Mouse (Mus musculus) forebrain, embryonic 14.5 days (tissue): ENCODE results near the gene Slc39a11. TPM values are rescaled to one million over a fixed set of nuclear protein-coding genes. Genes with fewer than 3 reads are reported as not detected.

ENCODE experiments used
- ATAC-seq: fragments of 200-750 bp; cut with Nextera tagmentation; 2 replicates; pipeline ENCODE4 v1.8.0; 2017; ENCODE audit warnings: mild to moderate bottlenecking, moderate library complexity
- DNase-seq: peaks from one replicate; pipeline ENCODE4 v3.0.0-alpha.2; 2015; ENCODE audit warnings: low spot score
- H3K27ac ChIP-seq: fragments of 300-500 bp; sonication (generic); 2 replicates; pipeline ENCODE4 v1.5.1; 2014; ENCODE audit warnings: low read depth, mild to moderate bottlenecking, control low read depth, low read length, moderate library complexity
- H3K27me3 ChIP-seq: fragments of 300-500 bp; sonication (generic); replicated peaks from 2 replicates; pipeline ENCODE4 v1.6.1; 2014; ENCODE audit warnings: low read length, control low read depth, mixed read lengths; ENCODE audit not compliant: control insufficient read depth, insufficient read depth
- H3K36me3 ChIP-seq: fragments of 300-500 bp; sonication (generic); 2 replicates; pipeline ENCODE4 v1.6.1; 2014; ENCODE audit warnings: low read length, control low read depth; ENCODE audit not compliant: control insufficient read depth, insufficient read depth
- H3K4me1 ChIP-seq: fragments of 300-500 bp; sonication (generic); 2 replicates; pipeline ENCODE4 v1.6.1; 2014; ENCODE audit warnings: antibody characterized with exemption, low read length, control low read depth; ENCODE audit not compliant: control insufficient read depth, insufficient read depth
- H3K4me2 ChIP-seq: fragments of 300-500 bp; sonication (generic); 2 replicates; pipeline ENCODE4 v1.6.1; 2014; ENCODE audit warnings: mild to moderate bottlenecking, control low read depth, low read length
- H3K4me3 ChIP-seq: fragments of 300-500 bp; sonication (generic); 2 replicates; pipeline ENCODE4 v1.5.1; 2014; ENCODE audit warnings: low read depth, low read length, control low read depth
- H3K9ac ChIP-seq: fragments of 300-500 bp; sonication (generic); 2 replicates; pipeline ENCODE4 v1.6.1; 2014; ENCODE audit warnings: mild to moderate bottlenecking, low read length, control low read depth, moderate library complexity
- H3K9me3 ChIP-seq: fragments of 300-500 bp; sonication (generic); replicated peaks from 2 replicates; pipeline ENCODE4 v1.6.1; 2016; ENCODE audit warnings: low read length, control low read depth, mixed read lengths; ENCODE audit not compliant: control insufficient read depth
- WGBS: fragments of 180-500 bp; shearing (Covaris S2); extraction: QIAGEN DNeasy Blood & Tissue Kit; methylation state at CpG from one replicate; pipeline ENCODE4 v1.1.7; 2014; 5-methylcytosine and 5-hydroxymethylcytosine counted together
- polyA plus RNA-seq: library from polyadenylated mRNA; unstranded; fragments of >200 nt; fragmentation: Nextera tagmentation; extraction: Ambion mirVana; gene quantifications from 2 replicates; pipeline ENCODE4 v1.2.1, GENCODE M21; 2014

Gene Slc39a11
- polyA plus RNA-seq, 1 experiment from 2014 or later, result 29.5 TPM

- Histone ChIP-seq H3K4me2 (no peak overlapping the region), H3K4me1 (peaks cover 11% of the 10 kb centered on the region), H3K4me3 (no peak overlapping the region), H3K36me3 (no peaks in the 10 kb centered on the region), H3K27me3 (no peaks in the 10 kb centered on the region), H3K9me3 (no peaks in the 10 kb centered on the region), H3K27ac (no peak overlapping the region), H3K9ac (no peak overlapping the region)
- WGBS, result 76% methylated on average over 13 of the region's 13 CpGs
- ATAC-seq (no peak), DNase-seq (no peak)
Observed at GRCm38 (mm10) chr11:113292906-113293614, 356.8 kb downstream of the Slc39a11 start.

GRCm38 (mm10) chr11:113291781-113292714 lies 357.8 kb downstream of the Slc39a11 start:
- WGBS, result 51% methylated on average over 17 of the region's 17 CpGs
- Histone ChIP-seq H3K4me2 (no peak overlapping the region), H3K36me3 (no peaks in the 10 kb centered on the region), H3K9ac (no peak overlapping the region), H3K4me3 (no peak overlapping the region), H3K27me3 (no peaks in the 10 kb centered on the region), H3K4me1 (peaks cover 11% of the 10 kb centered on the region), H3K9me3 (no peaks in the 10 kb centered on the region), H3K27ac (no peak overlapping the region)
- DNase-seq (no peak), ATAC-seq (no peak)

GRCm38 (mm10) chr11:113290911-113291310 lies 359.0 kb downstream of the Slc39a11 start:
- no peak for DNase-seq
- Histone ChIP-seq H3K4me2 (no peak overlapping the region), H3K27me3 (no peaks in the 10 kb centered on the region), H3K4me1 (peaks cover 11% of the 10 kb centered on the region), H3K36me3 (no peaks in the 10 kb centered on the region), H3K27ac (no peak overlapping the region), H3K9ac (no peak overlapping the region), H3K4me3 (no peak overlapping the region), H3K9me3 (no peaks in the 10 kb centered on the region)
- WGBS, result 83% methylated on average over 14 of the region's 14 CpGs
- ATAC-seq, result no peak

- no peak for DNase-seq
- H3K9ac ChIP-seq, result no peak overlapping the region
Observed at GRCm38 (mm10) chr11:113284951-113285741, 364.7 kb downstream of the Slc39a11 start.

GRCm38 (mm10) chr11:113283376-113283811 lies 366.5 kb downstream of the Slc39a11 start:
- Histone ChIP-seq H3K9me3 (no peaks in the 10 kb centered on the region), H3K9ac (no peak overlapping the region), H3K4me1 (peaks cover 6% of the 10 kb centered on the region), H3K36me3 (no peaks in the 10 kb centered on the region), H3K27me3 (no peaks in the 10 kb centered on the region), H3K4me2 (no peak overlapping the region), H3K27ac (no peak overlapping the region), H3K4me3 (no peak overlapping the region)
- DNase-seq (peak; percentile 46), ATAC-seq (no peak)
- 25% methylated on average over 11 of the region's 11 CpGs for WGBS

More at GRCm38 (mm10) chr11:113284951-113285741, 364.7 kb downstream of the Slc39a11 start:
- Histone ChIP-seq H3K27me3 (no peaks in the 10 kb centered on the region), H3K4me1 (peaks cover 6% of the 10 kb centered on the region), H3K36me3 (no peaks in the 10 kb centered on the region), H3K27ac (no peak overlapping the region), H3K9me3 (no peaks in the 10 kb centered on the region), H3K4me2 (peak overlapping the region; percentile 16; the same call in 1 of the 2 replicates), H3K4me3 (no peak overlapping the region)
- 0 out of 2 replicates have a peak, but pooled peaks have one; percentile 29 for ATAC-seq
- WGBS, result 50% methylated on average over 27 of the region's 27 CpGs

- no peak overlapping the region for H3K9ac ChIP-seq
- DNase-seq, result no peak
- H3K9me3 ChIP-seq, result no peaks in the 10 kb centered on the region
- H3K36me3 ChIP-seq, result no peaks in the 10 kb centered on the region
- H3K27ac ChIP-seq, result no peak overlapping the region
- H3K27me3 ChIP-seq, result no peaks in the 10 kb centered on the region
- no peak for ATAC-seq
- no peak overlapping the region for H3K4me2 ChIP-seq
- WGBS, result 76% methylated on average over 6 of the region's 6 CpGs
- no peak overlapping the region for H3K4me3 ChIP-seq
- peaks cover 11% of the 10 kb centered on the region for H3K4me1 ChIP-seq
Observed at GRCm38 (mm10) chr11:113278238-113278637, 371.6 kb downstream of the Slc39a11 start.

GRCm38 (mm10) chr11:113277034-113277612 lies 372.8 kb downstream of the Slc39a11 start:
- H3K36me3 ChIP-seq, result no peaks in the 10 kb centered on the region
- ATAC-seq (no peak), DNase-seq (peak; percentile 59)
- no peaks in the 10 kb centered on the region for H3K9me3 ChIP-seq
- no peak overlapping the region for H3K4me2 ChIP-seq
- WGBS, result 40% methylated on average over 10 of the region's 10 CpGs
- no peaks in the 10 kb centered on the region for H3K27me3 ChIP-seq
- H3K4me1 ChIP-seq, result peaks cover 12% of the 10 kb centered on the region
- H3K9ac ChIP-seq, result no peak overlapping the region
- no peak overlapping the region for H3K4me3 ChIP-seq
- H3K27ac ChIP-seq, result no peak overlapping the region

- H3K4me2 ChIP-seq, result no peak overlapping the region
- H3K9me3 ChIP-seq, result no peaks in the 10 kb centered on the region
- DNase-seq (no peak), ATAC-seq (no peak)
- WGBS, result 89% methylated on average over 8 of the region's 8 CpGs
- H3K27ac ChIP-seq, result no peak overlapping the region
- H3K4me1 ChIP-seq, result peaks cover 18% of the 10 kb centered on the region
- H3K9ac ChIP-seq, result no peak overlapping the region
- H3K4me3 ChIP-seq, result no peak overlapping the region
- no peaks in the 10 kb centered on the region for H3K36me3 ChIP-seq
- H3K27me3 ChIP-seq, result no peaks in the 10 kb centered on the region
Observed at GRCm38 (mm10) chr11:113276518-113276917, 373.4 kb downstream of the Slc39a11 start.
